Mouse (Mus musculus) CH12.LX (cell line): ENCODE results near the gene Wdr95. TPM values are rescaled to one million over a fixed set of nuclear protein-coding genes. Genes with fewer than 3 reads are reported as not detected.

Source experiments
- DNase-seq: peaks from one replicate; pipeline ENCODE4 v3.0.0-alpha.2; 2013; ENCODE audit errors: extremely low read depth
- H3K27ac ChIP-seq: 2 replicates; pipeline ENCODE4 v1.5.1; 2012; ENCODE audit warnings: low read depth, mild to moderate bottlenecking, control low read depth, moderate library complexity; ENCODE audit not compliant: insufficient read depth
- H3K27me3 ChIP-seq: replicated peaks from 2 replicates; pipeline ENCODE3; 2012; ENCODE audit warnings: inconsistent platforms
- H3K36me3 ChIP-seq, 2 experiments: replicated peaks in 1 of 2; 2 replicates each; pipeline versions ENCODE3 to v1.6.1; 2012; ENCODE audit warnings: inconsistent platforms in 1 of 2, low read length in 1 of 2, mild to moderate bottlenecking in 1 of 2, mixed read lengths in 1 of 2, moderate library complexity in 1 of 2; ENCODE audit not compliant: control insufficient read depth in 1 of 2, insufficient read depth in 1 of 2
- H3K4me1 ChIP-seq, 2 experiments: 2 replicates each; pipeline ENCODE4 v1.6.1; 2012; ENCODE audit warnings: inconsistent platforms in 1 of 2, moderate library complexity in 1 of 2; ENCODE audit not compliant: insufficient read depth in 2 of 2, control insufficient read depth in 1 of 2
- H3K4me2 ChIP-seq: 2 replicates; pipeline ENCODE4 v1.6.1; 2012; ENCODE audit warnings: low read depth, mild to moderate bottlenecking, control low read depth; ENCODE audit not compliant: poor library complexity, insufficient read depth, severe bottlenecking
- H3K4me3 ChIP-seq, 3 experiments: fragments of 150-350 bp in 1 of 3; sonication (generic) in 1 of 3; replicated peaks in 1 of 3; 2 replicates each; pipeline versions ENCODE3 to v1.5.1; 2011 to 2012; ENCODE audit warnings: low read depth in 2 of 3, low read length in 2 of 3, mild to moderate bottlenecking in 2 of 3, moderate library complexity in 2 of 3, control low read depth in 1 of 3, improper control_type of control experiment in 1 of 3, inconsistent platforms in 1 of 3, mixed read lengths in 1 of 3; ENCODE audit not compliant: poor library complexity in 1 of 3
- H3K79me2 ChIP-seq: replicated peaks from 2 replicates; pipeline ENCODE4 v1.6.1; 2012; ENCODE audit warnings: mild to moderate bottlenecking, moderate library complexity; ENCODE audit not compliant: control insufficient read depth, poor library complexity, insufficient read depth, severe bottlenecking; ENCODE audit errors: extremely low read depth
- H3K9ac ChIP-seq: 2 replicates; pipeline ENCODE4 v1.6.1; 2012; ENCODE audit warnings: low read depth, mild to moderate bottlenecking, control low read depth, moderate library complexity; ENCODE audit not compliant: insufficient read depth
- H3K9me3 ChIP-seq: replicated peaks from 2 replicates; pipeline ENCODE3; 2012; ENCODE audit warnings: low read length, inconsistent platforms, mixed read lengths
- BHLHE40 ChIP-seq: IDR thresholded peaks from 2 replicates; pipeline ENCODE4 v1.6.1; 2011; ENCODE audit warnings: mild to moderate bottlenecking, low read depth, low read length, improper control_type of control experiment
- CHD1 ChIP-seq: IDR thresholded peaks from 2 replicates; pipeline ENCODE4 v1.6.1; 2012; ENCODE audit warnings: low read depth, low read length, improper control_type of control experiment, inconsistent platforms
- CHD2 ChIP-seq: IDR thresholded peaks from 2 replicates; pipeline ENCODE4 v1.6.1; 2011; ENCODE audit warnings: low read length, improper control_type of control experiment
- ELF1 ChIP-seq: IDR thresholded peaks from 2 replicates; pipeline ENCODE4 v1.6.1; 2014; ENCODE audit warnings: low read depth, mild to moderate bottlenecking, inconsistent platforms, low read length, improper control_type of control experiment
- EP300 ChIP-seq: IDR thresholded peaks from 2 replicates; pipeline ENCODE4 v1.6.1; 2011; ENCODE audit warnings: low read length, improper control_type of control experiment
- ETS1 ChIP-seq: conservative IDR thresholded peaks from 2 replicates; pipeline ENCODE4 v1.6.1; 2012; ENCODE audit warnings: low read depth, mild to moderate bottlenecking, inconsistent platforms, low read length, improper control_type of control experiment, moderate library complexity
- GABPA ChIP-seq: IDR thresholded peaks from 2 replicates; pipeline ENCODE4 v1.6.1; 2012; ENCODE audit warnings: low read depth, low read length, improper control_type of control experiment, inconsistent platforms; ENCODE audit not compliant: insufficient replicate concordance
- HCFC1 ChIP-seq: IDR thresholded peaks from 2 replicates; pipeline ENCODE4 v1.6.1; 2012; ENCODE audit warnings: low read depth, mild to moderate bottlenecking, inconsistent platforms, low read length, improper control_type of control experiment
- JUND ChIP-seq: conservative IDR thresholded peaks from 2 replicates; pipeline ENCODE4 v1.6.1; 2011; ENCODE audit warnings: low read depth, low read length, improper control_type of control experiment
- KAT2A ChIP-seq: IDR thresholded peaks from 2 replicates; pipeline ENCODE4 v1.6.1; 2012; ENCODE audit warnings: low read length, improper control_type of control experiment, inconsistent platforms; ENCODE audit not compliant: insufficient replicate concordance
- MAX ChIP-seq: IDR thresholded peaks from 2 replicates; pipeline ENCODE4 v1.6.1; 2011; ENCODE audit warnings: low read length, improper control_type of control experiment
- MEF2A ChIP-seq: IDR thresholded peaks from 2 replicates; pipeline ENCODE4 v1.6.1; 2014; ENCODE audit warnings: low read depth, mild to moderate bottlenecking, inconsistent platforms, low read length, improper control_type of control experiment, borderline replicate concordance
- MXI1 ChIP-seq: IDR thresholded peaks from 2 replicates; pipeline ENCODE4 v1.6.1; 2011; ENCODE audit warnings: mild to moderate bottlenecking, low read depth, low read length, improper control_type of control experiment
- MYC ChIP-seq: IDR thresholded peaks from 2 replicates; pipeline ENCODE4 v1.6.1; 2011; ENCODE audit warnings: low read depth, mild to moderate bottlenecking, improper control_type of control experiment, low read length
- NELFE ChIP-seq: IDR thresholded peaks from 2 replicates; pipeline ENCODE4 v1.6.1; 2011; ENCODE audit warnings: low read depth, low read length, improper control_type of control experiment
- PAX5 ChIP-seq: IDR thresholded peaks from 2 replicates; pipeline ENCODE4 v1.6.1; 2012; ENCODE audit warnings: low read length, inconsistent platforms, mixed read lengths
- POLR2A ChIP-seq: IDR thresholded peaks from 2 replicates; pipeline ENCODE4 v1.6.1; 2011; ENCODE audit warnings: low read depth, mild to moderate bottlenecking, improper control_type of control experiment, low read length
- POLR2AphosphoS2 ChIP-seq: IDR thresholded peaks from 2 replicates; pipeline ENCODE4 v1.6.1; 2011; ENCODE audit warnings: low read depth, low read length, improper control_type of control experiment
- SIN3A ChIP-seq: IDR thresholded peaks from 2 replicates; pipeline ENCODE4 v1.6.1; 2012; ENCODE audit warnings: low read length, improper control_type of control experiment, inconsistent platforms
- TBP ChIP-seq: conservative IDR thresholded peaks from 2 replicates; pipeline ENCODE4 v1.6.1; 2011; ENCODE audit warnings: low read depth, low read length, improper control_type of control experiment
- TCF12 ChIP-seq: IDR thresholded peaks from 2 replicates; pipeline ENCODE4 v1.6.1; 2014; ENCODE audit warnings: low read depth, mild to moderate bottlenecking, inconsistent platforms, low read length, improper control_type of control experiment
- UBTF ChIP-seq: IDR thresholded peaks from 2 replicates; pipeline ENCODE4 v1.6.1; 2012; ENCODE audit warnings: low read depth, mild to moderate bottlenecking, inconsistent platforms, low read length, improper control_type of control experiment, moderate library complexity
- USF1 ChIP-seq: IDR thresholded peaks from 2 replicates; pipeline ENCODE4 v1.6.1; 2014; ENCODE audit warnings: low read depth, mild to moderate bottlenecking, inconsistent platforms, low read length, improper control_type of control experiment
- USF2 ChIP-seq: conservative IDR thresholded peaks from 2 replicates; pipeline ENCODE4 v1.6.1; 2011; ENCODE audit warnings: low read depth, low read length, improper control_type of control experiment
- ZMIZ1 ChIP-seq: IDR thresholded peaks from 2 replicates; pipeline ENCODE4 v1.6.1; 2012; ENCODE audit warnings: low read depth, mild to moderate bottlenecking, inconsistent platforms, low read length, improper control_type of control experiment
- ZNF384 ChIP-seq: IDR thresholded peaks from 2 replicates; pipeline ENCODE4 v1.6.1; 2012; ENCODE audit warnings: low read depth, low read length, improper control_type of control experiment, inconsistent platforms
- dilution Hi-C: fragments of 300-500 bp; cut with MboI; formaldehyde crosslinking; loops from 2 replicates; pipeline ENCODE4 v1.14.3; 2020; ENCODE audit warnings: low sequenced_read_pairs; ENCODE audit not compliant: extremely low pct_unique_long_range_greater_than_20kb, extremely low pct_ligation_motif_present
- in situ Hi-C: fragments of 300-500 bp; cut with MboI; formaldehyde crosslinking; loops from 3 replicates; pipeline ENCODE4 v1.14.3; 2019; ENCODE audit warnings: low sequenced_read_pairs, low pct_ligation_motif_present, low pct_unique_long_range_greater_than_20kb, mixed read lengths
- polyA plus RNA-seq: library from polyadenylated mRNA; unstranded; fragments of >175 nt; gene quantifications from 2 replicates; pipeline ENCODE4 v1.2.1, GENCODE M21; 2012; ENCODE audit warnings: low read depth; ENCODE audit not compliant: insufficient read length
- total RNA-seq, 2 experiments: library from RNA; depleted of rRNA; stranded (reverse); fragments of 300-350 nt in 1 of 2; fragments of >200 nt in 1 of 2; gene quantifications; 2 replicates each; pipeline ENCODE4 v1.2.3; 2012 to 2014

Wdr95 gene
- total and polyA plus RNA-seq, 3 experiments, result not detected

- Histone ChIP-seq H3K9me3 (no peaks in the 10 kb centered on the region), H3K9ac (peak overlapping the region; percentile 74), H3K4me2 (peak overlapping the region; percentile 78), H3K4me3 (peak overlapping the region in 2 of 3 experiments; percentile 68 to 97), H3K27me3 (no peaks in the 10 kb centered on the region), H3K27ac (no peak overlapping the region), H3K36me3 (peaks cover 10 to 18% of the 10 kb centered on the region in 2 experiments), H3K4me1 (peaks cover 0 to 24% of the 10 kb centered on the region in 2 experiments; a peak in 2 of 4 replicates), H3K79me2 (peaks cover 30% of the 10 kb centered on the region)
- in situ Hi-C loops, result no loop called here
- TF ChIP-seq UBTF, result no peak
- TF ChIP-seq BHLHE40, result peak; percentile 47
- no peak for DNase-seq
- dilution Hi-C loops, result no loop called here
Observed at GRCm38 (mm10) chr5:149637306-149637705, 108.8 kb downstream of the Wdr95 start.

- H3K27me3 ChIP-seq, result no peaks in the 10 kb centered on the region
- H3K79me2 ChIP-seq, result peaks cover 6% of the 10 kb centered on the region
- peak overlapping the region; percentile 68 for H3K9ac ChIP-seq
- TF ChIP-seq NELFE (peak; percentile 80), USF1 (peak; percentile 90), PAX5 (no peak), MXI1 (peak; percentile 85), ETS1 (0 out of 2 replicates have a peak, but pooled peaks have one; percentile 12), ELF1 (peak; percentile 56; the same call in 1 of the 2 replicates), MAX (peak; percentile 83), KAT2A (0 out of 2 replicates have a peak, but pooled peaks have one; percentile 54), JUND (0 out of 2 replicates have a peak, but pooled peaks have one; percentile 27), MEF2A (no peak; the same call in 1 of the 2 replicates), MYC (peak; percentile 70), EP300 (no peak), SIN3A (peak; percentile 57; the same call in 1 of the 2 replicates), UBTF (no peak), POLR2A (peak; percentile 71), USF2 (peak; percentile 89), BHLHE40 (peak; percentile 73; the same call in 1 of the 2 replicates), ZNF384 (peak; percentile 4; the same call in 1 of the 2 replicates), TCF12 (peak; percentile 70), POLR2AphosphoS2 (peak; percentile 84), CHD2 (peak; percentile 42; the same call in 1 of the 2 replicates), ZMIZ1 (no peak; the same call in none of the 2 replicates), GABPA (no peak), TBP (peak; percentile 76), HCFC1 (peak; percentile 82), CHD1 (no peak)
- H3K4me2 ChIP-seq, result peak overlapping the region; percentile 86
- peaks cover 0 to 19% of the 10 kb centered on the region in 2 experiments; a peak in 2 of 4 replicates for H3K4me1 ChIP-seq
- in situ Hi-C loops, result loop anchor here (5.0 kb wide), 1 partner anchor 36 kb away; the partner anchor contains the start of gene B3glct
- peaks cover 0 to 8% of the 10 kb centered on the region in 2 experiments for H3K36me3 ChIP-seq
- H3K9me3 ChIP-seq, result no peaks in the 10 kb centered on the region
- DNase-seq, result peak; percentile 95
- dilution Hi-C loops, result no loop called here
- H3K27ac ChIP-seq, result peak overlapping the region; percentile 65
- H3K4me3 ChIP-seq, result peak overlapping the region; percentile 56 to 76 (median 68)
Observed at GRCm38 (mm10) chr5:149641277-149641892, 112.9 kb downstream of the Wdr95 start.
